Mouse (Mus musculus) lung, postnatal 0 days (tissue): ENCODE data around the gene Rab11fip3.

Experiments
- CTCF ChIP-seq: IDR thresholded peaks from 2 replicates; pipeline ENCODE4 v1.5.1; 2016; ENCODE audit warnings: antibody characterized with exemption, mild to moderate bottlenecking
- EP300 ChIP-seq: IDR thresholded peaks from 2 replicates; pipeline ENCODE4 v1.6.1; 2016; ENCODE audit warnings: antibody characterized with exemption, mild to moderate bottlenecking, control low read depth

- TF ChIP-seq CTCF (no peak), EP300 (no peak)
Measured at GRCm38 (mm10) chr17:26045285-26045684, 24.1 kb downstream of the Rab11fip3 start.
